Mouse (Mus musculus) ES-Bruce4 (cell line): ENCODE data around the gene Kank1.

Experiments used
- CTCF ChIP-seq: IDR thresholded peaks from one replicate; pipeline ENCODE4 v1.8.1; 2011; ENCODE audit warnings: low read depth, low read length
- EP300 ChIP-seq: IDR thresholded peaks from 2 replicates; pipeline ENCODE4 v1.6.1; 2011; ENCODE audit warnings: low read depth, low read length; ENCODE audit not compliant: insufficient read depth
- POLR2A ChIP-seq: IDR thresholded peaks from one replicate; pipeline ENCODE4 v1.8.1; 2011; ENCODE audit warnings: low read length; ENCODE audit not compliant: insufficient read depth

- TF ChIP-seq CTCF (no peak), POLR2A (no peak), EP300 (no peak)
Observed at GRCm38 (mm10) chr19:25387902-25388301, 151.1 kb downstream of the Kank1 start.
